Mouse (Mus musculus) thymus, adult 2 months (tissue): ENCODE measurements at regions not wholly inside any gene's neighbourhood (a gene's known extent, or its start where the extent isn't known, plus 50 kb on each side); places are given as distances from the start of the nearest gene placed in this dataset.

Source experiments
- CTCF ChIP-seq: fragments of 200-500 bp; IDR thresholded peaks from 2 replicates; pipeline ENCODE4 v1.5.1; 2012; ENCODE audit warnings: mild to moderate bottlenecking, control low read depth, low read length, moderate library complexity, borderline replicate concordance; ENCODE audit not compliant: control insufficient read depth, poor library complexity, insufficient read depth; ENCODE audit errors: extremely low read depth
- POLR2A ChIP-seq: fragments of 200-500 bp; IDR thresholded peaks from 2 replicates; pipeline ENCODE4 v1.6.1; 2012; ENCODE audit warnings: mild to moderate bottlenecking, low read length, control low read depth, moderate library complexity; ENCODE audit not compliant: control insufficient read depth, poor library complexity, insufficient read depth; ENCODE audit errors: extremely low read depth

GRCm38 (mm10) chr16:29987595-29987994 lies 76.6 kb upstream of the Hes1 start:
- TF ChIP-seq POLR2A (no peak), CTCF (no peak)
